Mouse (Mus musculus) hindbrain, postnatal 0 days (tissue): Measurements from ENCODE around the gene Gm49366. TPM values are rescaled to one million over a fixed set of nuclear protein-coding genes. Genes with fewer than 3 reads are reported as not detected.
"Not testable (repeated sequence)": the region's sequence is repeated elsewhere in the genome, so short reads cannot be mapped to it uniquely, and the experiment has no call there.

Experiments used
- ATAC-seq: fragments of 200-750 bp; cut with Nextera tagmentation; 2 replicates; pipeline ENCODE4 v1.8.0; 2017; ENCODE audit warnings: mild to moderate bottlenecking, moderate TSS enrichment, moderate library complexity
- DNase-seq: peaks from one replicate; pipeline ENCODE4 v3.0.0-alpha.2; 2015; ENCODE audit warnings: low spot score
- H3K27ac ChIP-seq: fragments of 300-500 bp; sonication (generic); 2 replicates; pipeline ENCODE4 v1.5.1; 2014; ENCODE audit warnings: mild to moderate bottlenecking
- H3K27me3 ChIP-seq: fragments of 300-500 bp; sonication (generic); 2 replicates; pipeline ENCODE4 v1.6.1; 2014; ENCODE audit warnings: low read length, mixed read lengths; ENCODE audit not compliant: insufficient read depth
- H3K36me3 ChIP-seq: fragments of 300-500 bp; sonication (generic); 2 replicates; pipeline ENCODE4 v1.6.1; 2014; ENCODE audit warnings: low read length, mixed read lengths; ENCODE audit not compliant: insufficient read depth
- H3K4me1 ChIP-seq: fragments of 300-500 bp; sonication (generic); 2 replicates; pipeline ENCODE4 v1.6.1; 2014; ENCODE audit warnings: antibody characterized with exemption, low read length, mixed read lengths; ENCODE audit not compliant: insufficient read depth
- H3K4me2 ChIP-seq: fragments of 300-500 bp; sonication (generic); 2 replicates; pipeline ENCODE4 v1.6.1; 2014; ENCODE audit warnings: low read depth, mild to moderate bottlenecking, low read length, moderate library complexity, mixed read lengths
- H3K4me3 ChIP-seq: fragments of 300-500 bp; sonication (generic); 2 replicates; pipeline ENCODE4 v1.5.1; 2014; ENCODE audit warnings: low read length
- H3K9ac ChIP-seq: fragments of 300-500 bp; sonication (generic); replicated peaks from 2 replicates; pipeline ENCODE4 v1.6.1; 2014; ENCODE audit warnings: mild to moderate bottlenecking, low read length, moderate library complexity, mixed read lengths
- H3K9me3 ChIP-seq: fragments of 300-500 bp; sonication (generic); 2 replicates; pipeline ENCODE4 v1.6.1; 2016; ENCODE audit warnings: low read length, mixed read lengths
- CTCF ChIP-seq: IDR thresholded peaks from 2 replicates; pipeline ENCODE4 v1.5.1; 2016; ENCODE audit warnings: antibody characterized with exemption, control low read depth, low read depth
- WGBS: fragments of 180-500 bp; shearing (Covaris S2); extraction: QIAGEN DNeasy Blood & Tissue Kit; methylation state at CpG from one replicate; pipeline ENCODE4 v1.1.7; 2014; 5-methylcytosine and 5-hydroxymethylcytosine counted together
- polyA plus RNA-seq: library from polyadenylated mRNA; unstranded; fragments of >200 nt; fragmentation: Nextera tagmentation; extraction: Ambion mirVana; gene quantifications from 2 replicates; pipeline ENCODE4 v1.2.1, GENCODE M21; 2015
- total RNA-seq: library from RNA; depleted of rRNA; stranded (reverse); fragments of >200 nt; gene quantifications from 2 replicates; pipeline ENCODE4 v1.2.3, GENCODE M21; 2014; rRNA removed

Gm49366 gene
- total RNA-seq (not detected in 2 replicates), polyA plus RNA-seq (not detected in 2 replicates)

- under 1% methylated on average over 39 of the region's 39 CpGs for WGBS
- DNase-seq (peak; percentile 48), ATAC-seq (peak; percentile 80)
- not testable (repeated sequence) for H3K36me3 ChIP-seq, H3K27me3 ChIP-seq, H3K27ac ChIP-seq, H3K9me3 ChIP-seq, H3K4me1 ChIP-seq
- Histone ChIP-seq H3K4me2 (peak within 1 kb of the TSS; percentile 64), H3K9ac (peak within 1 kb of the TSS; percentile 48), H3K4me3 (peak within 1 kb of the TSS; percentile 42)
Measured at GRCm38 (mm10) chr12:84038691-84039111, at the start of gene Gm49366. Gm49366 (plus strand) TSS chr12:84038935.

GRCm38 (mm10) chr12:83989378-83989777 lies 49.4 kb upstream of the Gm49366 start:
- 98% methylated on average over 4 of the region's 4 CpGs for WGBS
- TF ChIP-seq CTCF, result no peak
- Histone ChIP-seq H3K4me2 (no peak overlapping the region), H3K4me3 (no peak overlapping the region), H3K9me3 (no peaks in the 10 kb centered on the region), H3K27me3 (no peaks in the 10 kb centered on the region), H3K27ac (no peak overlapping the region), H3K36me3 (no peaks in the 10 kb centered on the region), H3K9ac (no peak overlapping the region), H3K4me1 (no peaks in the 10 kb centered on the region)
- DNase-seq, result no peak
- ATAC-seq, result no peak

GRCm38 (mm10) chr12:83997221-83997620 lies 41.5 kb upstream of the Gm49366 start:
- no peak for ATAC-seq
- H3K27ac ChIP-seq, result no peak overlapping the region
- WGBS, result 42% methylated on average over 2 of the region's 2 CpGs
- H3K9me3 ChIP-seq, result 0 out of 2 replicates have a peak, but pooled peaks cover 3% of the 10 kb centered on the region
- no peak overlapping the region for H3K9ac ChIP-seq
- no peak for TF ChIP-seq CTCF
- H3K4me2 ChIP-seq, result no peak overlapping the region
- no peak for DNase-seq
- no peak overlapping the region for H3K4me3 ChIP-seq
- H3K4me1 ChIP-seq, result peaks cover 4% of the 10 kb centered on the region; the same call in 1 of the 2 replicates
- H3K27me3 ChIP-seq, result no peaks in the 10 kb centered on the region
- no peaks in the 10 kb centered on the region for H3K36me3 ChIP-seq

GRCm38 (mm10) chr12:83998341-83999107 lies 40.2 kb upstream of the Gm49366 start:
- 47% methylated on average over 11 of the region's 11 CpGs for WGBS
- no peak for TF ChIP-seq CTCF
- Histone ChIP-seq H3K9me3 (0 out of 2 replicates have a peak, but pooled peaks cover 3% of the 10 kb centered on the region), H3K27ac (peak overlapping the region; percentile 58), H3K27me3 (no peaks in the 10 kb centered on the region), H3K4me3 (no peak overlapping the region), H3K9ac (no peak overlapping the region), H3K4me2 (no peak overlapping the region), H3K36me3 (no peaks in the 10 kb centered on the region), H3K4me1 (peaks cover 4% of the 10 kb centered on the region; the same call in 1 of the 2 replicates)
- DNase-seq (no peak), ATAC-seq (no peak)

- H3K4me2 ChIP-seq, H3K36me3 ChIP-seq, H3K4me3 ChIP-seq, H3K4me1 ChIP-seq, H3K9me3 ChIP-seq, H3K27me3 ChIP-seq, H3K9ac ChIP-seq, H3K27ac ChIP-seq: not testable (repeated sequence)
- 53% methylated on average over 8 of the region's 8 CpGs for WGBS
- DNase-seq (peak; percentile 60), ATAC-seq (peak; percentile 58; the same call in 1 of the 2 replicates)
Measured at GRCm38 (mm10) chr12:83999237-83999636, 39.5 kb upstream of the Gm49366 start.

GRCm38 (mm10) chr12:84000418-84000817 lies 38.3 kb upstream of the Gm49366 start:
- no peak for TF ChIP-seq CTCF
- Histone ChIP-seq H3K4me1 (peaks cover 4% of the 10 kb centered on the region; the same call in 1 of the 2 replicates), H3K36me3 (no peaks in the 10 kb centered on the region), H3K9me3 (0 out of 2 replicates have a peak, but pooled peaks cover 3% of the 10 kb centered on the region), H3K27ac (no peak overlapping the region), H3K27me3 (no peaks in the 10 kb centered on the region), H3K4me3 (no peak overlapping the region), H3K4me2 (no peak overlapping the region), H3K9ac (no peak overlapping the region)
- 90% methylated on average over 3 of the region's 3 CpGs for WGBS
- ATAC-seq, result no peak
- no peak for DNase-seq

- H3K9me3 ChIP-seq, result 0 out of 2 replicates have a peak, but pooled peaks cover 3% of the 10 kb centered on the region
- no peak for TF ChIP-seq CTCF
- no peak for DNase-seq
- no peaks in the 10 kb centered on the region for H3K27me3 ChIP-seq
- H3K27ac ChIP-seq, result no peak overlapping the region
- no peaks in the 10 kb centered on the region for H3K4me1 ChIP-seq
- no peak overlapping the region for H3K4me2 ChIP-seq
- H3K36me3 ChIP-seq, result no peaks in the 10 kb centered on the region
- H3K9ac ChIP-seq, result no peak overlapping the region
- no peak overlapping the region for H3K4me3 ChIP-seq
- ATAC-seq, result no peak
- WGBS, result 84% methylated on average over 1 of the region's 1 CpGs
Measured at GRCm38 (mm10) chr12:84003866-84004265, 34.9 kb upstream of the Gm49366 start.
